Mouse (Mus musculus) erythroblast, embryonic 14.5 days (primary cell): ENCODE measurements around the gene Dbndd2. TPM values are rescaled to one million over a fixed set of nuclear protein-coding genes. Genes with fewer than 3 reads are reported as not detected.

Experiments used
- H3K27me3 ChIP-seq: 2 replicates; pipeline ENCODE4 v1.6.1; 2012; ENCODE audit warnings: inconsistent platforms; ENCODE audit not compliant: control insufficient read depth
- H3K36me3 ChIP-seq: 2 replicates; pipeline ENCODE4 v1.6.1; 2012; ENCODE audit warnings: mild to moderate bottlenecking, inconsistent platforms; ENCODE audit not compliant: control insufficient read depth
- H3K4me1 ChIP-seq: 2 replicates; pipeline ENCODE4 v1.6.1; 2012; ENCODE audit warnings: inconsistent platforms; ENCODE audit not compliant: control insufficient read depth
- H3K4me3 ChIP-seq: replicated peaks from 2 replicates; pipeline ENCODE3; 2012; ENCODE audit warnings: moderate library complexity, mild to moderate bottlenecking, inconsistent platforms
- H3K9me3 ChIP-seq: 2 replicates; pipeline ENCODE4 v1.6.1; 2012; ENCODE audit warnings: low read length, inconsistent platforms, mixed read lengths; ENCODE audit not compliant: control insufficient read depth
- GATA1 ChIP-seq: IDR thresholded peaks from 2 replicates; pipeline ENCODE4 v1.6.1; 2012; ENCODE audit warnings: low read length, inconsistent platforms, mixed read lengths
- TAL1 ChIP-seq: IDR thresholded peaks from 3 replicates; pipeline ENCODE4 v1.6.1; 2012; ENCODE audit warnings: low read length, inconsistent platforms, mixed read lengths
- polyA plus RNA-seq: library from polyadenylated mRNA; stranded (reverse); fragments of >175 nt; gene quantifications from 2 replicates; pipeline ENCODE4 v1.2.3, GENCODE M21; 2012

Dbndd2 gene
- polyA plus RNA-seq, 1 experiment: 0.11 TPM

DNA sequence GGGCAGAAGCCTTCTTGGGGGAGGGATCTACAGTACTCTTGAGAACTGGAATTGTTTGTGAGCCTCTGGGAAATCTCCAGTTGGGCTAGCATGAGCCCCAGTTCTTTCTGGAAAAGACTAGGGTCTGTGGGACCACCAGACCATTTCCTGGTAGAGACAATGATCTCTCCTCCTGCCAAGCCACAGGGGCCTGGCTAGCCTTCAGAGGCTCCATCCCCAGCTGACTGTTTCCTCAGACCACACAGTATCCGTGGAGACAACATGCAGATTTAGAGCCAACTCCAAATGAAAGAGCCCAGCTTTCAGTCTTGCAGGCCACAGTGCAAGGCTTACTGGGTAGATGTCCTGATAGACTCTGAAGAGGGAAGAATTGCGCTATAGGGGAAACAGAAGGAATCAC is 8.2 kb downstream of the Dbndd2 start:
- TF ChIP-seq TAL1: no peak
- TF ChIP-seq GATA1: no peak
- H3K27me3 ChIP-seq: no peaks in the 10 kb centered on the region; the same call in 1 of the 2 replicates
- peaks cover 22% of the 10 kb centered on the region for H3K4me1 ChIP-seq
- H3K4me3 ChIP-seq: no peak overlapping the region
- H3K9me3 ChIP-seq: no peaks in the 10 kb centered on the region
- peaks cover 5% of the 10 kb centered on the region for H3K36me3 ChIP-seq

DNA sequence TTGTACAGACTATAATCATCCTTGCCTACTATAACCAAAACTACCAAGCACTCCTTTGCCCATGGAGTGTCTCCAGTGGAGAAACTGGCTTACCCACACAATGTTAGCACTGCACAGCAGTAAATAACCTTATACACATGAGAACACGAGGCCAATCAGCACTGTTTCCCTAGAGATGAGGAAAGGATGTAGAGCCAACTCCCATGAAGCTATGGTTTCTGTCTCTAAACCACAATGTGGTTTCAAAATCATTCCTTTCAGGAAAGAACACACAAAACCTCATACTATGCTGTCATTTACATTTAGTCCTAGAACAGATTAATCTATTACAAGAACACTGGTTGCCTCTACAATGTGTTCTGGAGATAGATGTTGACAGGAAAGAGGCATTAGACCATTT is 10.4 kb downstream of the Dbndd2 start:
- no peaks in the 10 kb centered on the region for H3K9me3 ChIP-seq
- TF ChIP-seq TAL1: no peak
- TF ChIP-seq GATA1: no peak
- H3K27me3 ChIP-seq: no peaks in the 10 kb centered on the region; the same call in 1 of the 2 replicates
- H3K4me3 ChIP-seq: peak overlapping the region; percentile 86
- H3K36me3 ChIP-seq: peaks cover 22% of the 10 kb centered on the region
- peaks cover 24% of the 10 kb centered on the region for H3K4me1 ChIP-seq

DNA sequence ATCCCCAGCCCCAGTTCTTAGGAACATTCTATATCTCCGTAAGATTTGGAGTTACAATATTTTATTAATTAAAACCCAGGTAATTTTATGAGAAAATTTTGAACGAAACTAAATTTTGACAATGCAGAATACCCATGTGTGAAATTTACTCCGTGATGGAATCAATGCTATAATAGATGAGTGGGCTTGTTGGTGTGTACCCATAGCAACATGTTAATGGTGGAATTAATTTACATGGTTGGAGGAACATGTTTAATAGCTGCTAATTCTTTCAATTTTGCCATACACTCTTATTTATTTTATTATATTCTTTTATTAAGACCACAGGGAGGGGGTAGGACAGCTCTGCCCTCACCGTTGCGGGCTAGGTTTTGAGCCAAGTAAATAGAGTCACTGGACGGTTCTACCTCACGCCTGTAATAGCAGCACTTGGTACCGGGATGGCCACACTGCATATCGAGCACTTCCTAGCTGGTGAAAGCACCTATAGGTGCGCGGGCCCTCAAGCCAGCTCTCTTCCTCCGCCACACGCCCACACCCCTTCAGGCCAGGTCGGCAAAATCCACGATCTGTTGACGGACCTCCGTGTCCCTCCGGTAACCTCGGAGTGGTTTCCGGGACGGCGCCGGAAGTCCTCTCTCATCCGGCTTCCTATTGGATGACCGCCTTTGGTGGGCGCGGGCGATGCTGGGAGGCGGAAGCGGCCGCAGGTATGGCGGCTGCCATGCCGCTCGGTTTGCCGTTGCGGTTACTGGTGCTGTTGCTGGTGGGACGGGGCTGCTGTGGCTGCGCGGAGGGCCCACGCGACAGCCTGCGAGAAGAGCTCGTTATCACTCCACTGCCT is 11.2 kb downstream of the Dbndd2 start, which contains the start of gene Pigt:
Pigt (plus strand) TSS at position 674 of the 844 bp plus-strand sequence.
- Histone ChIP-seq H3K27me3 (no peaks in the 10 kb centered on the region; the same call in 1 of the 2 replicates), H3K4me1 (peaks cover 24% of the 10 kb centered on the region), H3K4me3 (peak within 1 kb of the TSS; percentile 86), H3K9me3 (no peaks in the 10 kb centered on the region), H3K36me3 (peaks cover 29% of the 10 kb centered on the region)
- TF ChIP-seq GATA1 (no peak), TAL1 (no peak)

DNA sequence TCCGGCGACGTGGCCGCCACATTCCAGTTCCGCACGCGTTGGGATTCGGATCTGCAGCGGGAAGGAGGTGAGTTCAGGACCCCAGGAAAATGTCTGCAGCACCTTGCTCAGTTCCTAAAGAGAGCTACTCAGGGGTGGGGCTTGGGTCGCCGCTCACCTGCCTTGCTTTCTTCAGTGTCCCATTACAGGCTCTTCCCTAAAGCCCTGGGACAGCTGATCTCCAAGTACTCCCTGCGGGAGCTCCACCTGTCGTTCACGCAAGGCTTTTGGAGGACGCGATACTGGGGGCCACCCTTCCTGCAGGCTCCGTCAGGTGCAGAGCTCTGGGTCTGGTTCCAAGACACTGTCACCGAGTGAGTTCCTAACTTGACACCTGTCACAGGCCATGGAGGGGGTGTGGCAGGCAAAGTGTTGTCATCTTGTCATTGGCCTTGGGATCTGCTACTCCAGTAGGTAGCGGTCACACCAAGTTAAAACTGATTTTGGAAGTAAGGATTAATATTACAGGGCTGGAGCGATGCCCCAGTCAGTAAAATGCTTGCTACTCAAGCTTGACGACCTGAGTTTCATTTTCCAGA is 11.9 kb downstream of the Dbndd2 start:
- peak overlapping the region; percentile 86 for H3K4me3 ChIP-seq
- H3K36me3 ChIP-seq: peaks cover 36% of the 10 kb centered on the region
- no peaks in the 10 kb centered on the region; the same call in 1 of the 2 replicates for H3K27me3 ChIP-seq
- TF ChIP-seq GATA1: no peak
- no peak for TF ChIP-seq TAL1
- no peaks in the 10 kb centered on the region for H3K9me3 ChIP-seq
- H3K4me1 ChIP-seq: peaks cover 24% of the 10 kb centered on the region

DNA sequence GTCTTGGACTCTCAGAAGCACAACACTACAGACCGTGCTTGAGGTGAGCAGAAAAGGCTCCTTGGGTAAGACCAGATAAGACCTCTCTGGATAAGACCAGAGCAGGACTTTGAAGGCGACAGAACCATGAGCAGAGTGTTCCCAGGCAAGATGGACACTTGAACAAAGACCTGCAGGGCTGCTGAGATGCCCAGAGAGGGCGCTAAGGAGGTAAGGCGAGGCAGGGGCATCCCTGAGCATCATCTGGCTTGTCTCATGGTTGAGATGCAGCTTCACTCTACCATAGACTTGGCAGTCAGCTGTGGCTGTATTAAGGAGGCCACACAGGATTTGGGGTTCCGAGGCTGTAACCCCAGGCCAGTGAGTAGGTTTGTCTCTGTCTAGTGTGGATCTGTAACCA is 13.4 kb downstream of the Dbndd2 start:
- Histone ChIP-seq H3K36me3 (peaks cover 50% of the 10 kb centered on the region), H3K4me3 (no peak overlapping the region), H3K9me3 (peaks cover 8% of the 10 kb centered on the region), H3K4me1 (peaks cover 24% of the 10 kb centered on the region), H3K27me3 (no peaks in the 10 kb centered on the region; the same call in 1 of the 2 replicates)
- TF ChIP-seq TAL1 (no peak), GATA1 (no peak)

DNA sequence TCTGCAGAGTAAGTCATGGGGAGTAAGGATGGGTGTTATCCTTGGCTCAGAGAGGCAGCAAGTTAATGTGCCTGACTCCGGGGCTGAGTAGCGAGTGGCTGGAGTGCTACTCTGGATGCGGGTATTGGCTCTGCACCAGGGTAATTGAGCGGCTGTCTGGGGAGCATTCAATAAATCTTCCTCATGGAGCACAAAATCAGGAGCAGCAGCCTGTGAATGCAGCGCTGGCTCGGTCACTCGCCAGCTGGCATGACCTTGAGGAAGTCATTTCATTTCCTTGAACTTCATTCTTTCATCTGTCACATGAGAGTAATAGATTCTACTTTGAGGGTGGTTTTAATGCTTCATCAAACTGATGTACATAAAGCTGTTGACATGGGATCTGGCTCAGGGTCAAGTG is 14.6 kb downstream of the Dbndd2 start:
- no peak overlapping the region for H3K4me3 ChIP-seq
- TF ChIP-seq TAL1 (no peak), GATA1 (no peak)
- peaks cover 24% of the 10 kb centered on the region for H3K4me1 ChIP-seq
- H3K27me3 ChIP-seq: no peaks in the 10 kb centered on the region; the same call in 1 of the 2 replicates
- peaks cover 62% of the 10 kb centered on the region for H3K36me3 ChIP-seq
- peaks cover 14% of the 10 kb centered on the region for H3K9me3 ChIP-seq

DNA sequence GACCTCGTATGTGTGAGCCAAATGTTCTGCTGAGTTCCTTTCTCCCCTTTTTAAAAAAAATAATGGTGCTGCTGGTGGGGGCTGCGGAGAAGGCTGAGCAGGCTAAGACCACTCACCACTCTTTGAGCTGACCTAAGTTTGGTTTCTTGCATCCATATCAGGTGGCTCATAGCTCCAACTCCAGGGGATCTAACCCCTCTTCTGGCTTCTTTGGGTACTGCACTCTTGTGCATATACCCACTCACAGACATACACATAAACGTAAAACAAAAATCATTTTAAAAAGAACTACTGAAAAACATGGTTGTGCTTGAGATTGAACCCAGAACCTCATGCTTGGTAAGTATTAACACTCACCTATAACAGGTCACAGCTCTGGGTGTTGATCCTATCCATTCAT is 19.0 kb downstream of the Dbndd2 start:
- Histone ChIP-seq H3K36me3 (peaks cover 76% of the 10 kb centered on the region), H3K4me3 (no peak overlapping the region), H3K9me3 (peaks cover 14% of the 10 kb centered on the region), H3K4me1 (no peaks in the 10 kb centered on the region), H3K27me3 (no peaks in the 10 kb centered on the region)
- TF ChIP-seq GATA1 (no peak), TAL1 (no peak)

DNA sequence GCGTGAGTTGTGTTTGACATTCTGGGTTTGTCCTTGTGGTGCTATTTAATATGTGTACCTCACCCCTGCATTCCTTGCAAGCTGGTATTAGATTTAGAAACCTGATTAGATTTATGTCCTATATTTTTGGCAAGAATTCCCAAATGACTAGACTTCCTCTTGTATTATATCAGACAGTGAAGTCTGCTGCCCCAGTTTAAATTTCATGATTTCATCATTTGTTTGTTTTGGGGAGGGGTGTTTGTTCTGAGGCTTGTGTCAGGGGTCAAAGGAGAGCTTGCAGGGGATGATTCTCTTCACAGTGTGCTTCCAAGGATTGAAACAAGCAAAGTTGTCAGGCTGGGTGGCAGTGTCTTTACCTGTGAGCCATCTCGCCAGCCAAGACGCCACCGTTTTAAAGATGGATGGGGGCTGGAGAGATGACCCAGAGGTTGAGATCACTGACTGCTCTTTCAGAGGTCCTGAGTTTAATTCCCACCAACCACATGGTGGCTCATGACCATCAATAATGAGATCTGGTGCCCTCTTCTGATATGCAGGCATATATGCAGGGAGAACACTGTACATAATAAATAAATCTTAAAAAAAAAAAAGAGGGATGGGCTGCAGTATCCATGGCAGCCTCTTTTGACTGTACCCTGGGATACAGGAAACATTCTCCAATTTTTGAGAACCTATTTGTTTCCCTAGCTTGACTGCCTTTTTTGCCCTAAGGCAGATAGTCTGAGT is 19.9 kb downstream of the Dbndd2 start:
- no peak for TF ChIP-seq GATA1
- TF ChIP-seq TAL1: no peak
- H3K36me3 ChIP-seq: peaks cover 67% of the 10 kb centered on the region
- H3K9me3 ChIP-seq: peaks cover 14% of the 10 kb centered on the region
- no peaks in the 10 kb centered on the region for H3K27me3 ChIP-seq
- H3K4me1 ChIP-seq: no peaks in the 10 kb centered on the region
- no peak overlapping the region for H3K4me3 ChIP-seq

DNA sequence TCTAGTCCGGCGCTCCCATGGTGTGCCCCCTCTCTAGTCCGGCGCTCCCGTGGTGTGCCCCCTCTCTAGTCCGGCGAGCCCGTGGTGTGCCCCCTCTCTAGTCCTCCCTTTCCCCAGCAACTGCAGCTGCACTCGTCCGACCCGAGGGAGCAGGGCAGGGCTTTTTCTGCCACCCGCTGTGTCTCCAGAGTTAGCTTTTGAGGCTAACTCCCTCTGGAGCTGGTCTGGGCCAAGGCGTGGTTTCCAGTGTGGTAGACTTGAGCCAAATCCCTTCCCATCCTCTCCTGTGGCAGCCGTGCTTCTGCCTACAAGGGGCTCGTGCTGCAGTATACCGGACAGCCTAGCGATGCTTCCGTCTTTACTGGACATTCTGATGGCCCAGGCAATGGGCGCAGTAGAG is 21.9 kb downstream of the Dbndd2 start:
- H3K9me3 ChIP-seq: peaks cover 14% of the 10 kb centered on the region
- H3K27me3 ChIP-seq: no peaks in the 10 kb centered on the region
- no peak overlapping the region for H3K4me3 ChIP-seq
- H3K36me3 ChIP-seq: peaks cover 49% of the 10 kb centered on the region
- TF ChIP-seq TAL1: no peak
- no peak for TF ChIP-seq GATA1
- peaks cover 7% of the 10 kb centered on the region for H3K4me1 ChIP-seq
